Mouse (Mus musculus) myocyte (in vitro differentiated cells): Measurements from ENCODE around the gene Slc38a2. TPM values are rescaled to one million over a fixed set of nuclear protein-coding genes. Genes with fewer than 3 reads are reported as not detected.

Experiments
- H3K27me3 ChIP-seq: one replicate; pipeline ENCODE4 v1.6.1; 2011; ENCODE audit not compliant: control insufficient read depth, insufficient read depth, insufficient read length
- H3K36me3 ChIP-seq: one replicate; pipeline ENCODE4 v1.6.1; 2011; ENCODE audit not compliant: control insufficient read depth, insufficient read depth
- H3K4me2 ChIP-seq: one replicate; pipeline ENCODE4 v1.6.1; 2011; ENCODE audit warnings: low read depth, control low read depth
- H3K4me3 ChIP-seq: one replicate; pipeline ENCODE4 v1.5.1; 2011; ENCODE audit warnings: mild to moderate bottlenecking, control low read depth, moderate library complexity
- H3K79me2 ChIP-seq: one replicate; pipeline ENCODE4 v1.6.1; 2011; ENCODE audit not compliant: control insufficient read depth, insufficient read depth
- H3ac ChIP-seq: one replicate; pipeline ENCODE4 v1.6.1; 2011; ENCODE audit not compliant: control insufficient read depth, insufficient read length
- CEBPB ChIP-seq: IDR thresholded peaks from 2 replicates; pipeline ENCODE4 v1.6.1; 2011; ENCODE audit warnings: mild to moderate bottlenecking, moderate library complexity; ENCODE audit not compliant: poor library complexity, insufficient read depth, severe bottlenecking
- E2F4 ChIP-seq: IDR thresholded peaks from one replicate; pipeline ENCODE4 v1.6.1; 2011; ENCODE audit warnings: mild to moderate bottlenecking, control low read depth, moderate library complexity; ENCODE audit not compliant: insufficient read depth
- MAX ChIP-seq: IDR thresholded peaks from one replicate; pipeline ENCODE4 v1.6.1; 2011; ENCODE audit warnings: low read depth, mild to moderate bottlenecking, control low read depth
- MYOD1 ChIP-seq, 3 experiments: IDR thresholded peaks; one replicate each; pipeline ENCODE4 v1.6.1; 2011; ENCODE audit warnings: control low read depth in 2 of 3, low read depth in 2 of 3, mild to moderate bottlenecking in 2 of 3, moderate library complexity in 1 of 3; ENCODE audit not compliant: insufficient read length in 2 of 3, control insufficient read depth in 1 of 3
- MYOG ChIP-seq, 3 experiments: IDR thresholded peaks; one replicate each; pipeline ENCODE4 v1.6.1; 2011; ENCODE audit warnings: control low read depth in 2 of 3, low read depth in 2 of 3, mild to moderate bottlenecking in 2 of 3; ENCODE audit not compliant: insufficient read length in 2 of 3, control insufficient read depth in 1 of 3, insufficient read depth in 1 of 3
- POLR2A ChIP-seq: IDR thresholded peaks from one replicate; pipeline ENCODE4 v1.6.1; 2011; ENCODE audit warnings: low read depth, mild to moderate bottlenecking, control low read depth, moderate library complexity; ENCODE audit not compliant: insufficient read length
- POLR2AphosphoS2 ChIP-seq: IDR thresholded peaks from one replicate; pipeline ENCODE4 v1.6.1; 2011; ENCODE audit warnings: low read depth, control low read depth; ENCODE audit not compliant: insufficient read length
- REST ChIP-seq: IDR thresholded peaks from one replicate; pipeline ENCODE4 v1.6.1; 2011; ENCODE audit warnings: mild to moderate bottlenecking, control low read depth, moderate library complexity; ENCODE audit not compliant: insufficient read depth, insufficient read length
- SRF ChIP-seq: IDR thresholded peaks from one replicate; pipeline ENCODE4 v1.6.1; 2011; ENCODE audit warnings: low read depth; ENCODE audit not compliant: control insufficient read depth, insufficient read length
- TCF12 ChIP-seq: IDR thresholded peaks from one replicate; pipeline ENCODE4 v1.6.1; 2011; ENCODE audit warnings: mild to moderate bottlenecking, control low read depth; ENCODE audit not compliant: poor library complexity, insufficient read depth, severe bottlenecking
- TCF3 ChIP-seq: IDR thresholded peaks from one replicate; pipeline ENCODE4 v1.6.1; 2011; ENCODE audit warnings: low read depth, control low read depth; ENCODE audit not compliant: insufficient read length
- USF1 ChIP-seq: IDR thresholded peaks from one replicate; pipeline ENCODE4 v1.6.1; 2011; ENCODE audit warnings: low read depth, mild to moderate bottlenecking, control low read depth, moderate library complexity
- polyA plus RNA-seq: library from polyadenylated mRNA; unstranded; fragments of >200 nt; fragmentation: generic; extraction: Trizol; gene quantifications from one replicate; pipeline ENCODE4 v1.2.1, GENCODE M21; 2012; ENCODE audit warnings: missing spikeins

Gene Slc38a2
- polyA plus RNA-seq, 1 experiment, result 95.0 TPM

DNA sequence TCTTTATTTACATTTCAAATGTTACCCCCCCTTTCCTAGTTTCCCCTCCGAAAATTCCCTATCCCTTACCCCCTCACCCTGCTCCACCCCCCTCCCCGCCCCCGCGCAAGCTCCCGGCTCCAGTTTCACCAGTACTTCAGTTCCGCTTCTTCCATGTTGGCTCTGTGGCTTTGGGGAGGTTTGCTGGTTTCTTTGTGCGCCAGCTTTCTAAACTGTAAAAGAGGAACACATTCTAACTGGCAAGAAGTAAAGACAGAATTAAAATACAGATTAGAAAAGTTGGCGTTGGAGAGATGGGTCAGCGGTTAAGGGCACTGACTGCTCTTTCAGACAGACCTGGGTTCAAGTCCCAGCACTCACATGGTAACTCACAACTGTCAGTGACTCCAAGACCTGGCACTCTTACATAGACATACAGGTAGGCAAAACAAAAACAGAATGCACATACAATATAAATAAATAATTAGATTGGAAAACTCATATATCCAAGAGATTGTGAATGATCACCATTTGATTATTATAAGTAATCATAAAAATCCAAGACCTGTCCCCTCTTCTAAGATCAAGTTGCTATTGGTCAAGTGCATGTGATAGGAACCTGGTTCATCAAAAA, 15.7 kb upstream of the Slc38a2 start:
- Histone ChIP-seq H3K27me3 (no peaks in the 10 kb centered on the region), H3ac (no peak overlapping the region), H3K36me3 (no peaks in the 10 kb centered on the region), H3K4me3 (no peak overlapping the region), H3K79me2 (no peaks in the 10 kb centered on the region), H3K4me2 (no peak overlapping the region)
- TF ChIP-seq MYOG (IDR thresholded peaks at IDR 0.05; ENCODE audit: control insufficient read depth in 1 of 3, insufficient read depth in 1 of 3, insufficient read length in 2 of 3, low read depth in 2 of 3) (no peak), POLR2A (no peak), SRF (no peak), CEBPB (no peak), TCF12 (no peak), E2F4 (no peak), MYOD1 (IDR thresholded peaks at IDR 0.05; ENCODE audit: control insufficient read depth in 1 of 3, insufficient read length in 2 of 3, low read depth in 2 of 3) (no peak), REST (no peak), MAX (no peak), TCF3 (no peak), POLR2AphosphoS2 (no peak), USF1 (no peak)

DNA sequence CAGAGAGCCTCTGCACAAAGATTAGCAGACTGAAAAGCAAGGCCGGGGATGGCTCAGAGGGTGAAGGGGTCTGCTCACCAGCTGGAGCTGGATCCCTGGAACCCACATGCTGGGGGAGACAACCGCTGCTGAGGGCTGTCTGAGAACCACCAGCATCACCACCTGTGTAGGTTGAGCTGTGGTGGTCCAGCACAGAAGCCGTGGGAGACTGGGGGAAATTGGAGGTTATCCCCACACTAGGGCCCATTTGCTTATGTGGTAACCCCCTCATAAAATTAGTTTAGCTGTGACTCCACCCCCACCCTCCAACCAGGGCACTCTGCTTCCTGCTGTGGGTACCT, 15.1 kb upstream of the Slc38a2 start:
- no peak for TF ChIP-seq E2F4
- TF ChIP-seq MYOG (IDR thresholded peaks at IDR 0.05; ENCODE audit: control insufficient read depth in 1 of 3, insufficient read depth in 1 of 3, insufficient read length in 2 of 3, low read depth in 2 of 3), result no peak
- TF ChIP-seq REST, result no peak
- TF ChIP-seq TCF3, result no peak
- no peak for TF ChIP-seq TCF12
- no peak for TF ChIP-seq CEBPB
- no peak for TF ChIP-seq POLR2A
- TF ChIP-seq USF1, result no peak
- no peaks in the 10 kb centered on the region for H3K36me3 ChIP-seq
- H3ac ChIP-seq, result no peak overlapping the region
- no peaks in the 10 kb centered on the region for H3K79me2 ChIP-seq
- no peaks in the 10 kb centered on the region for H3K27me3 ChIP-seq
- H3K4me3 ChIP-seq, result no peak overlapping the region
- H3K4me2 ChIP-seq, result no peak overlapping the region

DNA sequence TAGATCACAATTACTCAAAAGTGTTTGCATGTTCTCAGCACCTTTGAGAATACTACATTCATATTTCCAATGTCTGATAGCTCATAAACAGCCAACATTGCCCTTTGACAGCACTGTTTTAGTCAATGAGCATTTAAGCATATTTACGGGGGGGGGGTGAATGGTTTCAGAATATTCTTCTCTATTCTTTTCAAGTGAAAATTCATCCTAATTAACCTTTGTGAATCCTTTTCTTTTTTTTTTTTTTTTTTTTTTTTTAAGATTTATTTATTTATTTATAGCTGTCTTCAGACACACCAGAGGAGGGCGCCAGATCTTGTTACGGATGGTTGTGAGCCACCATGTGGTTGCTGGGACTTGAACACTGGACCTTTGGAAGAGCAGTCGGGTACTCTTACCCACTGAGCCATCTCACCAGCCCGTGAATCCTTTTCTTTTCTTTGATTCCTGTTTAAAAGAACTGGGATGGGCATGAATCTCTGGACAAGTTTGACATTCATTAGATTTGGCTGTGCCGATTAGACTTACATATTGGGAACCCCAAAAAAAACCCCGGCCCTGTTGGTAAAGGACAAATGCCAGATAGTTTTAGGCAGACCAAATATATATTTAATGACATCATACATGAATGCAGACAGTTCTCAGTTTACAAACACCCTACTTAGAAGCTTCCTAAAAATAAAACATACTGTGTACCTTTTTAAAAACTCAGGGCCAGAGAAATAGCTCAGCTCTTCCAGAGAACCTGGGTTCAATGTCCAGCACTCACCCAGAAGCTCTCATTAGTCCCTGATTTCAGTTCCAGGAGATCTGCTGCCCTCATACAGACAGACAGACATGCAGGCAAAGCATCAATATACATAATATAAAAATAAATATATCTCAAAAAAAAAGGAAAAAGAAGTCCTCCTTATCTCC, 14.5 kb upstream of the Slc38a2 start:
- H3K4me2 ChIP-seq, result no peak overlapping the region
- H3ac ChIP-seq, result no peak overlapping the region
- no peak overlapping the region for H3K4me3 ChIP-seq
- TF ChIP-seq CEBPB (no peak), MYOD1 (IDR thresholded peaks at IDR 0.05; ENCODE audit: control insufficient read depth in 1 of 3, insufficient read length in 2 of 3, low read depth in 2 of 3) (no peak), REST (no peak), POLR2A (no peak), SRF (no peak), MAX (no peak), POLR2AphosphoS2 (no peak), E2F4 (no peak), MYOG (IDR thresholded peaks at IDR 0.05; ENCODE audit: control insufficient read depth in 1 of 3, insufficient read depth in 1 of 3, insufficient read length in 2 of 3, low read depth in 2 of 3) (no peak), USF1 (no peak), TCF12 (no peak), TCF3 (no peak)
- H3K36me3 ChIP-seq, result no peaks in the 10 kb centered on the region
- no peaks in the 10 kb centered on the region for H3K79me2 ChIP-seq
- no peaks in the 10 kb centered on the region for H3K27me3 ChIP-seq

DNA sequence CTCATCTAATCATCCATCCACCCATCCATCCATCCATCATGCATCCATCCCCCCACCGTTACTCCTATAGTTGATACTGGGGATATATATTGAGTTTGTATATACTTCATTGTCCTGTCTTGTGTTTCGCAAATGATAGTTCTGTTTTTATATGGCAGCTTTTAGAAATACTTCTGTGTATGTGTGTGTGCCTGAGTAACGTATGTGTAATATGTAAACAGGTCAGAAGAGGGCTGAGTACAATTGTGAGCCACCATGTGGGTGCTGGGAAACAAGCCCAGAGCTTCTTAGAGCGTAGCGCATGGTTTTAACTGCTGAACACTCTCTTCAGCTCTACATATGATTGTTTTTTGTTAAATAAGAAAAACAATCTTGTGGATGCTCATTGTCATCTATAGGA, 12.8 kb upstream of the Slc38a2 start:
- no peak overlapping the region for H3K4me2 ChIP-seq
- H3K4me3 ChIP-seq, result no peak overlapping the region
- no peaks in the 10 kb centered on the region for H3K36me3 ChIP-seq
- H3K27me3 ChIP-seq, result no peaks in the 10 kb centered on the region
- TF ChIP-seq MYOG (IDR thresholded peaks at IDR 0.05; ENCODE audit: control insufficient read depth in 1 of 3, insufficient read depth in 1 of 3, insufficient read length in 2 of 3, low read depth in 2 of 3) (no peak), MYOD1 (IDR thresholded peaks at IDR 0.05; ENCODE audit: control insufficient read depth in 1 of 3, insufficient read length in 2 of 3, low read depth in 2 of 3) (no peak), TCF3 (no peak), POLR2A (no peak), MAX (no peak), USF1 (no peak), CEBPB (no peak), TCF12 (no peak), POLR2AphosphoS2 (no peak), SRF (no peak), E2F4 (no peak), REST (no peak)
- H3K79me2 ChIP-seq, result no peaks in the 10 kb centered on the region
- H3ac ChIP-seq, result no peak overlapping the region
